Comparison of ENCODE assay signal across 9 mouse cellular contexts in the genomic region with DNA sequence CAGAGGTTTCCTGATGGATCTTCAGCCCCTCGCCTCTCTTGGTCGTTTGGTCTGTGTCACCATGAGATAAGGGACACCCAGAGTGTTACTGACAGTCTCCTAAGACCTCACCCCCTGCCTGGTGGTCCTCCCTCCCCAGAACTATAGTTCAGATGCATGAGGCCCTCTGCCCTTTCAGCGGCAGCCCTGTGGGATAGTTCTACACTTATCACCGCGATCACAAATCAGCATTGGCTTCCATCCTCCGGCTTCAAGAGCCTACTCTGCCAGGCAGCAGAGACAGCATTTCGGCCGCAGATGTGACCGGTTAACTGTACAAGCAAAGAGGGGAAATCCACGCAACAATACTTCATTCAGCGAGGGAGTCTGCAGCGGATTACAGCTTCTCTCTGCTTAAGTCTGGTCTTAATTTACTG.
DNase-seq lines count a peak whose midpoint lies in the region; ATAC-seq and TF ChIP-seq lines count a peak whose summit lies in the region.
"Had no signal": no experiment of that assay in that cellular context is flagged by ENCODE, and none has a peak within 500 bp of the region (broad histone marks: within the 10 kb centered on the region; RNA-seq: fewer than 3 reads in every experiment).

No protein-coding gene starts in this region.

- H3K27ac ChIP-seq in heart, embryonic 13.5 days (replicated peaks): no peak overlapping the region
- H3K27ac ChIP-seq in embryonic facial prominence, embryonic 10.5 days (replicated peaks): peak overlapping the region; percentile 84
- H3K27ac ChIP-seq in intestine, postnatal 0 days (ENCODE audit: low read depth, low read length): no peak overlapping the region
- no peak overlapping the region for H3K27ac ChIP-seq in midbrain, embryonic 14.5 days (replicated peaks; ENCODE audit: low read depth, low read length)

- DNase-seq in heart, adult 18-20 months: no peak
- peak; percentile 79 for DNase-seq in embryonic facial prominence, embryonic 10.5 days (ENCODE audit: low spot score)
- peak; percentile 65 for DNase-seq in midbrain, embryonic 14.5 days
- no peak for DNase-seq in adrenal gland, adult 18-20 months (ENCODE audit: low spot score in 2 of 2)
- DNase-seq in T-cell, adult 2 months (ENCODE audit: low spot score): no peak
- DNase-seq in left cerebral cortex, postnatal 14 days (ENCODE audit: low spot score in 2 of 2): no peak
- DNase-seq: adrenal gland, postnatal 10 days had no signal

- H3K9ac ChIP-seq in heart, embryonic 13.5 days: peak overlapping the region; percentile 69
- no peak overlapping the region for H3K9ac ChIP-seq in intestine, postnatal 0 days (ENCODE audit: low read depth, low read length)
- no peak overlapping the region for H3K9ac ChIP-seq in midbrain, embryonic 14.5 days (replicated peaks; ENCODE audit: low read length)

- H3K4me3 ChIP-seq in heart, embryonic 13.5 days: peak overlapping the region; percentile 30
- H3K4me3 ChIP-seq in embryonic facial prominence, embryonic 10.5 days: peak overlapping the region; percentile 40; the same call in 1 of the 2 replicates
- no peak overlapping the region for H3K4me3 ChIP-seq in intestine, postnatal 0 days (ENCODE audit: low read depth, low read length)
- H3K4me3 ChIP-seq in midbrain, embryonic 14.5 days (replicated peaks; ENCODE audit: low read depth, low read length): no peak overlapping the region

- no peaks in the 10 kb centered on the region for H3K36me3 ChIP-seq in heart, embryonic 13.5 days
- H3K36me3 ChIP-seq in embryonic facial prominence, embryonic 10.5 days (replicated peaks): no peaks in the 10 kb centered on the region
- no peaks in the 10 kb centered on the region for H3K36me3 ChIP-seq in intestine, postnatal 0 days (ENCODE audit: control insufficient read depth, insufficient read depth)
- H3K36me3 ChIP-seq in midbrain, embryonic 14.5 days (ENCODE audit: control insufficient read depth, insufficient read depth, low read length): no peaks in the 10 kb centered on the region

- H3K9me3 ChIP-seq in heart, embryonic 13.5 days: no peaks in the 10 kb centered on the region
- H3K9me3 ChIP-seq in embryonic facial prominence, embryonic 10.5 days: no peaks in the 10 kb centered on the region
- H3K9me3 ChIP-seq in intestine, postnatal 0 days (ENCODE audit: control insufficient read depth): no peaks in the 10 kb centered on the region
- H3K9me3 ChIP-seq in midbrain, embryonic 14.5 days (ENCODE audit: control insufficient read depth, low read length): no peaks in the 10 kb centered on the region

- 10% methylated on average over 12 of the region's 12 CpGs for WGBS in heart, embryonic 13.5 days
- 14% methylated on average over 12 of the region's 12 CpGs for WGBS in embryonic facial prominence, embryonic 10.5 days
- WGBS in intestine, postnatal 0 days: 40% methylated on average over 12 of the region's 12 CpGs
- 19% methylated on average over 12 of the region's 12 CpGs for WGBS in midbrain, embryonic 14.5 days

- intact Hi-C loops in left cerebral cortex, postnatal 14 days (cut with DNase I): no loop called here

- ATAC-seq in heart, embryonic 13.5 days (ENCODE audit: extremely low read depth, insufficient number of reproducible peaks, low FRiP score, low TSS enrichment): no peak
- ATAC-seq in intestine, postnatal 0 days: no peak
- ATAC-seq in midbrain, embryonic 14.5 days (ENCODE audit: low FRiP score, low TSS enrichment): no peak; the same call in 1 of the 2 replicates

- peaks cover 13% of the 10 kb centered on the region for H3K4me1 ChIP-seq in heart, embryonic 13.5 days
- peaks cover 25% of the 10 kb centered on the region for H3K4me1 ChIP-seq in embryonic facial prominence, embryonic 10.5 days
- no peaks in the 10 kb centered on the region for H3K4me1 ChIP-seq in intestine, postnatal 0 days (replicated peaks; ENCODE audit: control insufficient read depth, insufficient read depth, low read length)
- peaks cover 8% of the 10 kb centered on the region for H3K4me1 ChIP-seq in midbrain, embryonic 14.5 days (ENCODE audit: control insufficient read depth, insufficient read depth, low read length)

- H3K4me2 ChIP-seq in heart, embryonic 13.5 days: peak overlapping the region; percentile 60
- peak overlapping the region; percentile 39 for H3K4me2 ChIP-seq in intestine, postnatal 0 days (replicated peaks; ENCODE audit: low read depth)
- peak overlapping the region; percentile 27 for H3K4me2 ChIP-seq in midbrain, embryonic 14.5 days (ENCODE audit: low read length)

- no peaks in the 10 kb centered on the region for H3K27me3 ChIP-seq in heart, embryonic 13.5 days (replicated peaks)
- 0 out of 2 replicates have a peak, but pooled peaks cover 3% of the 10 kb centered on the region for H3K27me3 ChIP-seq in embryonic facial prominence, embryonic 10.5 days (replicated peaks; ENCODE audit: low read depth, poor library complexity, severe bottlenecking)
- H3K27me3 ChIP-seq in intestine, postnatal 0 days (replicated peaks; ENCODE audit: control insufficient read depth, insufficient read depth, low read length): no peaks in the 10 kb centered on the region
- H3K27me3 ChIP-seq in midbrain, embryonic 14.5 days (ENCODE audit: control insufficient read depth, insufficient read depth, low read length): no peaks in the 10 kb centered on the region

- no peak for TF ChIP-seq CTCF in intestine, postnatal 0 days (IDR thresholded peaks at IDR 0.05; ENCODE audit: low read depth)

Comparison
In these comparisons a context has a peak if more than half of its experiments do, and no peak if none do; other contexts are left out.
1. H3K4me3 ChIP-seq: peak in heart, embryonic 13.5 days (single experiment) and embryonic facial prominence, embryonic 10.5 days (single experiment); none in intestine, postnatal 0 days (single experiment) and midbrain, embryonic 14.5 days (single experiment).
2. DNase-seq: peak in embryonic facial prominence, embryonic 10.5 days (single experiment) and midbrain, embryonic 14.5 days (single experiment); none in heart, adult 18-20 months (0 of 2), adrenal gland, adult 18-20 months (0 of 2), T-cell, adult 2 months (single experiment) and left cerebral cortex, postnatal 14 days (0 of 2).
3. Peak in every context shown above with its lines, with median percentiles within 50 percentile points of each other: H3K4me2 ChIP-seq.